Mouse (Mus musculus) embryonic fibroblast, embryonic 13.5 days (primary cell): ENCODE data around the gene Nupr1.

Experiments used
- CTCF ChIP-seq: IDR thresholded peaks from 2 replicates; pipeline ENCODE4 v1.5.1; 2011; ENCODE audit warnings: mild to moderate bottlenecking, control low read depth, low read length, moderate library complexity, borderline replicate concordance; ENCODE audit not compliant: insufficient read depth
- POLR2A ChIP-seq: IDR thresholded peaks from 2 replicates; pipeline ENCODE4 v1.6.1; 2011; ENCODE audit warnings: low read depth, mild to moderate bottlenecking, control low read depth, low read length, moderate library complexity

- TF ChIP-seq POLR2A, result no peak
- no peak for TF ChIP-seq CTCF
Measured at GRCm38 (mm10) chr7:126629915-126630314, 746 bp downstream of the Nupr1 start.
